Mouse (Mus musculus) ES-Bruce4 (cell line): Measurements from ENCODE around the gene Nlrc3.

Experiments
- CTCF ChIP-seq: IDR thresholded peaks from one replicate; pipeline ENCODE4 v1.8.1; 2011; ENCODE audit warnings: low read depth, low read length
- EP300 ChIP-seq: IDR thresholded peaks from 2 replicates; pipeline ENCODE4 v1.6.1; 2011; ENCODE audit warnings: low read depth, low read length; ENCODE audit not compliant: insufficient read depth
- POLR2A ChIP-seq: IDR thresholded peaks from one replicate; pipeline ENCODE4 v1.8.1; 2011; ENCODE audit warnings: low read length; ENCODE audit not compliant: insufficient read depth

DNA sequence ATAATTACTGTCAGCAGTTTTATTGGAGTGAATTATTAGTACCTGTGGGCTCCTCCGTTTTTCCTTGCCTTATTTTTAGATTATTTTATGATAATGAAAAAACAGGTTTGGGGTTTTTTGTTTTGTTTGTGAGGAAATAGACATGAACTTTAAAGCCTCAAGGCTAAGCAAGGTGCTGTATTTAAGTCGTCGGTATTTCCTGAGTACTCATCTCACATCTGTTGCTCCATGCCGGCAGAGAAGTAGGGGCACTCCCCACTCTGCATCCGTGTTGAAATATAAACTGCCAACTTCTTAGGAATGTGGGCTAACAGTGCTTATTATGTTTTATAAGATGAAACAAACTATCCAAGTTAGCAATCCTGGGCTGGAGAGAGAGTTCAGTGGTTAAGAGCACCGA is 80.4 kb downstream of the Nlrc3 start:
- TF ChIP-seq CTCF = no peak
- TF ChIP-seq POLR2A = no peak
- no peak for TF ChIP-seq EP300
